Mouse (Mus musculus) thymus, postnatal 0 days (tissue): ENCODE data around the gene Gch1. TPM values are rescaled to one million over a fixed set of nuclear protein-coding genes. Genes with fewer than 3 reads are reported as not detected.

ENCODE experiments used
- polyA plus RNA-seq: library from polyadenylated mRNA; unstranded; fragments of >200 nt; fragmentation: Nextera tagmentation; extraction: Ambion mirVana; gene quantifications from 2 replicates; pipeline ENCODE4 v1.2.1, GENCODE M21; 2015

Gene Gch1
- polyA plus RNA-seq, 1 experiment from 2014 or later = 16.1 TPM

Other genes starting within 250 kb of the Gch1 start
- 24.3 and 28.1 TPM in 2 replicates for gene Wdhd1, start 87.4 kb upstream of the Gch1 start, polyA plus RNA-seq
- gene Socs4, start 87.5 kb upstream of the Gch1 start, polyA plus RNA-seq = 6.7 and 6.8 TPM in 2 replicates
- gene Mapk1ip1l, start 108.9 kb upstream of the Gch1 start, polyA plus RNA-seq = 38.8 and 40.4 TPM in 2 replicates
- 75.2 and 79.9 TPM in 2 replicates for gene Lgals3, start 178.3 kb upstream of the Gch1 start, polyA plus RNA-seq
- 41.8 and 46.4 TPM in 2 replicates for gene Dlgap5, start 229.0 kb upstream of the Gch1 start, polyA plus RNA-seq